Mouse (Mus musculus) brain, adult 2 months (tissue): ENCODE measurements around the gene Cars.
A peak's percentile ranks its signal among the peaks of the same experiment; 100 is the strongest.
"Not testable (repeated sequence)": the region's sequence is repeated elsewhere in the genome, so short reads cannot be mapped to it uniquely, and the experiment has no call there.

Source experiments
- DNase-seq: peaks from one replicate; pipeline ENCODE4 v3.0.0; 2011; ENCODE audit warnings: low read depth, low spot score

Cars gene

DNA sequence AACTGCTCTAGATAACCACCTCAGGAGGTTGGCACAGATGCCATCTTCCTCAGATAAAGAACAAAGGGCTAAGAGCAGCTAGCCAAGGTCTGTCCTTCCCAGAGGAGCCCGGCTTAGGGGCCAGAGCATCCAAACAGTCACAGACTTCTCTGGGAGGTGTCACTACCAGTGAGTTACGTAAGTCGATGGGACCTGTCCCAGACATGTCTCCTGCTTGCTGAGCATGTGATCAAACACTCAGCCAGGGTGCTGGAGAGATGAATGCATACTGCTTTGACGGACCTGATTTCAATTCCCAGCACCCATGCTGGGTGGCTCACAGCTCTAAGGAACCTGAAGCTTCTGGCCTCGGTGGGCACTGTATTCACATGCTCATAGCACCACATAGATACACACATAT, 12.3 kb downstream of the Cars start:
- peak; percentile 46 for DNase-seq

DNA sequence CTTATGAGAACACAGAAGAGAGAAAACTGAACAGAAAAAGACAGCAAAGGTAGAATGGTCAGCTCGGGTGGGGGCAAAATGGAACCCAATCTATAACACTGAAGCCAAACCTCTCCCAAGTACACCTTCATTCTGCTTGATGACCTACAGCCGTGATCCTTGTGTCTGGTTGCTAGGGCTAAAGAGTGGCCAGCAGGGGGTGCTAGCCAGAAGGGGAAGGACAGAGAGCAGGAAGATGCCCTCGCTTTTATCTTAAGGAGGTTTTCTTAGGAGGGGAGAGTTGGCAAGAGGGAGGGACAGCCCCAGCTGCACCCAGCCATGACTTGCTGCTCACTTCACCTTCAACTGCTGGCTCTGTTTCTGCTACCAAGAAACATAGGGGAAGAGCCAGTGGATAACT, 15.9 kb downstream of the Cars start:
- DNase-seq: peak; percentile 76

DNA sequence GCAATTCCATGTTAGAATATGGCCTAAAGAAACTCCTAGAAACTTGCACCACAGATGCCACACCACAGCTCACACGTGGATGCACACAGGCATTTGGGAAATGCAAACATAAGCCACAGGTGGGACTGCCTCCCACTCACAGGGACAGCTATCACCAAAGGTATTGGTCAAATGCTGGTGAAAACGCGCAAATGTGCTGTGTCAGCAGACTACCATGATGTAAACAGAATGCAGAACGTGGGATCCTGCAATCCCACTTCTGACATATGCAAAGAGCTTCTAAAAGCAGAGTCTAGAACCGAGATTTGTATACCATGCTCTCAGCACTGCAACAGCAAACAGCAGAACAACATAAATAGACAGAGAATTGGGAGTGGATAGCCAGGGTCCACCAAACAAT, 16.9 kb downstream of the Cars start:
- DNase-seq: no peak

DNA sequence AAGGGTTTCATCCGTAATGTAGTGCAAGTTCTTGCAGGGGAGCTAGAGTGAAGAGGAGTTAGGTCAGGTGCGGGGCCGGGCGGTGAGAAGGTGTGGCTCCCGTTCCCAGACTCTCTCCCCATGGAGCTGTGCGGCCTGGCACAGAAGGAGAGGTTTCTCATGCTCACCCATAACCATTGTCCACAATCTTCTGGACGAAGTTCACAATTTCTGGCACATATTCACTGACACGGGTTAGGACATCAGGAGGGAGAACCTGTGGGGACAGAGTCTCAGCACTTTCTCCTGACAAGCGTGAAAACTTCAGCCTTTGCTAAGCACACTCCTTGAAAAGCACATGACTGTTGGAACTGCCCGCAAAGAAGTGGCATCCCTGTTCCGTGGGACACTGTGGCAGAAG, 24.1 kb downstream of the Cars start:
- DNase-seq: no peak

DNA sequence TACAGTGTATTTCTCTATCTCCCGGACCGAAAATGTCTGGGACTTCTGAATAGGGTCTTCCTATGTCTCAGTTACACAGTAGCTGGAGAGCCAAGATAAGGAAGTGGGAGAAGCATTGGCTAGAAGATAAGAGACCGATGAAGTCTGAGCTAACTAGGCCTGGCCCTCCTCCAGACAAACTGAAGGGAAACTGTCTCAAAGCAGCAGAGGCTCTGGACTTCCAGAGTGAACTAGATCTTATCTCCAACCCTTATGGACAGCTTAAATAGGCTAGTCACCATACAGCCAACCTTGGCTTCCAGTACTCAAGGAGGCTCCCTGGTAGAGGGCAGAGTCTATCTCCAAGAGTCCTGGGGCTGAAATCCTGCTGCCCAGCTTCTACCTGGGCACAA, 34.2 kb downstream of the Cars start:
- no peak for DNase-seq

DNA sequence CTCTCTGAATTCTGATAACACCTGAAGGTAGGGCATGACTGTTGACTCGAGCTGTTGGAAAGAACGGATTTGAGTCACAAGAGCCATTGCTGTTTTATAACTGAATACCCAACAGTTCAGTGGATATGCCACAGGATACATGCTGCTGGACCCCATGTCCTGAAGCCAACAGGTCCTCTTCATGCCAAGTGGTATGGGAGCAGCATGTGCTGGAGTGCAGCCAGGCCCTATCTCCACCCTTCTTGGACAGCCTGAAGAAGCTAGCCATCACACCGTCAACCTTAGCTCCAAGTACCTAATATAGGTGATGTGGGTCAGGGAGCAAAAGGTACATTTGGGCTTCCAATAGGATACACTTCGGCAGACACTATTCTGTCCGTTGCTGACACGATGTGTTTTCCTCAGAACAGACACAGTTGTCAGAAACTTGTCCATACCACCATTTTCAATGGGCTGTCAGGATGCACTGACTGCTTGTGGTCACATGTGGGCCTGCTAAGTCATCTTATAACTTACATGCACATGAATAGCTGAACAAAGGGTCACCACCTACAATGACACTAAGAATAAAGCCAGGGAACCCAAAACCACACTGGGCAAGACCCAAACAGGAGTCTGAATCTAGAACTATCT, 34.8 kb downstream of the Cars start:
- DNase-seq: no peak

DNA sequence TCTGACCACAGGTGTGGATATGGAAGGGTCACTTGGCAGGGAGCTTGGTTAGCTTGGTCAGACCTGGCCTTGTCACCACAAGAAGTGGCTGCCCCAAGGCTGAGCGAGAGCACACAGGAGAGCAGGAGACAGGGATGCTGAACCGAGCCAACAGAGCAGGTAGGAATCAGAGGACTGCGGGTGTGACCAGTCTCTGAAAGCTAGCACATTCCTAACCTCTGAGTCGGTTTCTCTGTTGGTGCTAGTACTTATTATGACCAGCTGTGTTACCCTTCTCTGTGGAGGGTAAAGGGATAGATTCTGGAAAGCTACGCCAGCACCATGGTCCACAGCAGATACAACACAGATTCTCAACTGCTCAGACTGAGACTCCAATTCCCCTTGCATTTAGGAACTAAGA, 36.1 kb downstream of the Cars start:
- no peak for DNase-seq

DNA sequence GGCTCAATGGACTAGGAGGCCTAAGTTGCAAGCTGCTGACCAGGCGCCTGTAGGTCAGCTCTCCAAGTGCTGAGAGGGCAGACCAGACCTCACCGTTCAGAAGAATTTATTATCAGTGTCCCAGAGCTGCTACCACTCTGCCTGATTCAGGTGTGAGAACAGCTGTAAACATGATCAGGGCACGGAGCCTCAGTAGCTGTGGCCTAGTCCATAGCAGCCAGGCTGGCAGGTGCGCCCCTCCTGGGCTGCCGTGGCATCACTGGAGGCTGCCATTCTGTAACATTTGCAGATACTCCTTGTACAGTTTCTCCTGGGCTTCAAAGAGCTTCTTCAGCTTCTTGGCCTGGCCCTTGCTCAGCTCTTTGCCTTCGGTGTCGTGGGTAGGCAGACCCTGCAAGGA, 42.3 kb downstream of the Cars start:
- DNase-seq: no peak

DNA sequence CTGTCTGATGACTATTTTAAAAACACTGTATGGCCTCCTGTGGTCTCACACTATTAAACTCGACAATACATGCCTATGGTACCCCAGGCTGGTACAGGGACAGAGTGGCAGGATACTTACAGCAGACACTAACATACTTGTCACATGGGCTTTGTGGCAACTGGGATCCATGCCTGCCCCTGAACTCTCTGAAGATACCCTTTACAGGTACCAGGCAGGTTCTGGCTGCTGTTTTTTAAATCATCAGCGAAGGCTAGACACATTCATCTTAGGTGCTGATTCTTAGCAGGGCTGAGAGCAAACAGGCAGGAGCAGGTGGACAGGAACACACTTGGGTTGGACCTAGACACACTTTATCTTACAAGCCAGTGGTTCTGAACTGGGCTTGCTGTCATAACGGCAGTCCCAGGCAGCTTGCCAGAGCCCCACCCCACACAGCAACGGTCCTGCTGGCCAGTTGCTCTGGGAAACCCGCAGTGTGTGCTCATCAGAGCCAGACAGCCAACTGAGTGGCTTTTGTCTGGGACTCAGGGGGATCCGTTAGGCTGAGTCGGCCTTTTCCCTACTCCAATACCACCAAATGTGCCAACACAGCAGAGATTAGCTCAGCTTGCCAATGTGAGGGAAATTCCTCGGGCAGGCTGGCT, 42.8 kb downstream of the Cars start:
- peak; percentile 63 for DNase-seq

DNA sequence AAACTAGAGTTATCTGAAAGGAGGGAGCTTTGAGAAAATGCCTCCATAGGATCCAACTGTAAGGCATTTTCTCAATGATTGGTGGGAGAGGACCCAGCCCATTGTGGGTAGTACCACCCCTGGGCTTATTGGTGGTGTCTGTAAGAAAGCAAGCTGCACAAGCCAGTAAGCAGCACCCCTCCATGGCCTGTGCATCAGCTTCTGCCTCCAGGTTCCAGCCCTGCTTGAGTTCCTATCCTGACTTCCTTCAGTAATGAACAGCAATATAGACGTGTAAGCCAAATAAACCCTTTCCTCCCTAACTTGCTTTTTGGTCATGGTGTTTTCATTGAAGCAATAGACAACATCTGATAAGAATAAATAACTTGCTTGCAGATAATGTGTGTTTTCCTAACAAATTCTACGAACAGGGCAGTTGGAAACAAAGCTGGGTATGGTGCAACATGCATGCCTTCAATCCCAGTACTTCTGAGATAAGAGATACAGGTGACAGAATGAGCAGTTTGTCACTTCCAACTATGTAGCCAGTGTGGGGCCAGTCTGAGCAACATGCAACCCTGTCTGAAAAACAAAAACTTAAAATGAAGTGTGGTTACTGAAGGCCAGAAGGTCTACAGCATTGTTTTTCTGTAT, 50.2 kb downstream of the Cars start:
- DNase-seq: no peak

DNA sequence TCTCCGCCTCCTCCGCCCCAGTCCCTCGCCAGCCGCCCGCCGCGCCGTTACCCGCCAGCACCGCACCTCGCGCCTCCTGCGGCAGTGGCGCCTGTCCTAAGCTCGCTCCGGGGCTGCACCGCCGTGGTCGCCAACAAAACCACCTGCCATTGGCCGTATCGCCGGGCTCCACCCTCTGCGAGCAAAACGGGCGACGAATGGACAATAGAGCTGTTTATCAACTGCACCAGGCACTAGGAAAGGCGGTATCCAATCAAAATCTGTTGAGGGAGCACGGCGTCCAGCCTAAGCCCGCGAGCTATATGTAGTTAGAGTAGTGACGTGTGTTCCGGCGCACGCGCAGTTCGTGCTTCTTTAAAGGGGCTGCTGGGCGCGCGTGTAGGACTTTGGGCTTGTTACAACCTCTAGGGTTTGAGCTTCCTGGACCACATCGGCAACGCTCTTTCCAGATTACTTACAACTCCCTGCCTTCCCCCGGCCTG, 50.9 kb downstream of the Cars start, which contains the start of gene Nap1l4:
Gene Nap1l4, minus strand, starts transcription at position 131 of the 482 bp plus-strand sequence.
- peak; percentile 100 for DNase-seq

DNA sequence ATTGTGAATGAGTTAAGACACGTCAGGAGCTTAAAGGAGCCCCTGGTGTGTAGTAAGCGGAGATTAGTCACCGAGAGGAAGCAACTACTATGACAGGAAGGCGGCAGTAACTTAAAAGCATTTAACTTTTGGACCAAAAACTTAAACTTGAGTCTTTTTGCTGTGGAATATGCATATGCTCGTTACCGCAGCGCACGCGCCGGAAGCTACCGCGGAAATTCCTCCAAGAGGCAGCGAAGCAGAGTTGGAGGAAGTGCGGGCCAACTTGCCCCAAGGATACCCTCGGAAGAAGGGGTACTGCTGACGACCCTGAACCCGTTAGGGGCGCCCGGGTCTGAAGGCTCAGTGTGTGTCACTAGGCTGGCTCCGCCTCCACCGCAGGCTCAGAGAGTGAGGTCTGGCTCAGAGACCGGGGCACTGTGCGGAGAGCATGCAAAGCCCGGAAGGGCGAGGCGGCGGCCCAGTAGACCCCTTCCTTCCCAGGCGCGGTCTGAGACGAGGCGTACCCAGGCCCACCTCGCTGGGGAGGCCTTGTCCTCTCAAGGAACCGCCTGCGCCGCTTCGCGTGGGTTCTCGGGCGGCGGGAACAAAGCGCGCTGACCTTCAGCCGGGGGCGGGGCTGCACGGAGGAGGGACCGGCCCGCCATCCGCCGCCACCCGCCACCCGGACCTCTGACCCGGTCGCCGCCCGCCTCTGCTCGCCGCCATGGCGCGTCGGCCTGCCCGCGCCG, 51.5 kb downstream of the Cars start:
- peak; percentile 53 for DNase-seq

DNA sequence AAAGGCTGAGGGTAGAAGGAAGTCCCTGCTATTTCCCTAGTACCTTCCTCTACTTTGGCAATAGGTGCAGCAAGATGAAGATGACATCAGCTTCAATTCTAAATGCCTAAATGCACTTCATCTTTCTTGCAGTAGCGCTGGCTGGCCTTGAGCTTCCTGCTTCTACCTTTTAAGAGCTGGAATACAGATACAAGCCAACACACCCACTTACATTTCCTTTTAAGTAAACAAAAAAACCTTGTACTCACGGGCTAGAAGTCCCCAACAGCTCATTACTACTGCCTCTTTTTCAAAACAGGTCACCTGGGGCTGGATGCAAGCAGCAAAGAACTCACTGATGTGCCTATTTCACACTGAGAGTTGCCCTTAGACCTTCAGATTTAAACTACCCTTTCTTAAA, 53.3 kb downstream of the Cars start:
- no peak for DNase-seq

DNA sequence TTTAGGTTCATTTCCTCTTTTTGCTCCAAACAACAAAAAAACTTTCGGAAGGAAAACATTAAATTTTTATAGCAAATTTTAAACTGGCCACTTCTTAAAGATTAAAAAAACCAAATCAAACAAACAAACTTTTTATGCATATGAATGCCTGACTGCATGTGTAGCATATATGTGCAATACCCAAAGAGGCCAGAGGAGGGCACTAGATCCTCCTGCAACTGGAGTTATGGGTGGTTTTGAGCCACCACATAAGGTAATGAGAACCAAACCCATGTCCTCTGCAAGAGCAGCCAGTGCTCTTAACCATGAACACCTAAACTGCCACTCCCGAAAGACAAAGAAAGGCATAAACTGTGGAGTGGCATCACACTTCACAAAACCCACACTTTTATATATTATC, 55.5 kb downstream of the Cars start:
- peak; percentile 15 for DNase-seq

DNA sequence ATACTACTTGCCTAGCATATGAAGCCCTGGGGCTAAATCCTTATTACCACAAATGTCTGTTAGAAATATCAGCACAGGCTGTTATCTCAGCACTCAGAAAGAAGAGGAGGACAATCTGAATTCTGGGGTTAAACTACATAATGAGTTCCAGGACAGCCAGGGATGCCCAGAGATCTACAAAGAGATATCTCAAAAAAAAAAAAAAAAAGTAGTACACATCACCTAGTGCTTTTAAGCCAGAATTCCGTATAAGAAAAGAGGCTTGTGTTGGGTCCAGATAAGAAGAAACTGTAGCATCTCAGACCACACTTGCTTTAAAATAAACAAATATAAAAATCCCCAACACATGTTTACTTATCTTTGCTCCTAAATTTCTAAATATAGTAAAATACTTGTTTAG, 61.2 kb downstream of the Cars start:
- DNase-seq: no peak

DNA sequence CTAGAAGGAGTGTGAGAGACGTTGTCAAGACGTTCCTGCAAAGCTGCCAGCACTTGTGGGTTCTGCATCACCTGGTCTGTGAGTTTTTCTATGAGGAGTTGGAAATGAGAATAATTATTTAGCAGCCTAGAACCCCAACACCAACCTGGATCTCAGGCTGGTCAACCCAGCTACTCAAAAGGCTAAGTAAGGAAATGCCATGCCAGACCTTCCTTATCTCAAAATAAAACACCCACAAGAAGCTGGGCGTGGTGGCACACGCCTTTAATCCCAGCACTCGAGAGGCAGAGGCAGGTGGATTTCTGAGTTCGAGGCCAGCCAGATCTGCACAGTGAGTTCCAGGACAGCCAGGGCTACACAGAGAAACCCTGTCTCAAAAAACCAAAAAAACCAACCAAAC, 61.7 kb downstream of the Cars start:
- not testable (repeated sequence) for DNase-seq

DNA sequence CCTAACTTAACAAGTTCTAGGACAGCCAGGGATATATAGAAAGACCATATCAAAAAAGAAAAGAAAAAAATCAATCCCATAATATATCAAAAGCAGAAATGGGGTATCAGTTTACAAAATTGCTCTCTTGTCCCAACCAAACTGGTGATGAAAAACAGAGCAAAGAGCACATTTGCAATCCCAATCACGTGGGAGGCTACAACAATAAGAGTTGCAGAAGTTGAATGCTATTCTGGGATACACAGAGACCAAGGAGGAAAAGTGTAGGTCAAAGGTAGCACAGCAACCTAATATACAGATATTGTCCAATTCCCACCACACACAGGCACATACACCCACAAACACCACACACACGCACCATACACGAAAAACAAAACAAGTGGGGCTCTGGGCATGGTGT, 63.6 kb downstream of the Cars start:
- DNase-seq: no peak

DNA sequence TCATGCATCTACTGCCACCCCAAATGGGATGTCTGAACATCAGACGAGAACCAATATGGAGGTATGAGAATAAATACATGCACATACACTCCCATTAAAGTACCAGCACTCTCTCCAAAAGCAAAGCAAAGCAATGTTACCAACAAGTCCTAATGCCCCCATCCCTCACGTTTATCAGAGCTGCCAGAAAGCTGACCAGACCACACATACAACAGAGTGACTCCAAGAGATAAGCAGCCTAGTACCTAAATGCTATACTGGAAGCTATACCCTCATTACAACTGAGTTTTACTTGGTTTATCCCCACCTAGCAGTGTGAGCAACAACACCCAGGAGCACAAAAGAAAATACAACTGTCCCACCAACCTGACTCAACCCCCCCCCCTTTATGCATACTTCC, 66.6 kb downstream of the Cars start:
- DNase-seq: no peak

DNA sequence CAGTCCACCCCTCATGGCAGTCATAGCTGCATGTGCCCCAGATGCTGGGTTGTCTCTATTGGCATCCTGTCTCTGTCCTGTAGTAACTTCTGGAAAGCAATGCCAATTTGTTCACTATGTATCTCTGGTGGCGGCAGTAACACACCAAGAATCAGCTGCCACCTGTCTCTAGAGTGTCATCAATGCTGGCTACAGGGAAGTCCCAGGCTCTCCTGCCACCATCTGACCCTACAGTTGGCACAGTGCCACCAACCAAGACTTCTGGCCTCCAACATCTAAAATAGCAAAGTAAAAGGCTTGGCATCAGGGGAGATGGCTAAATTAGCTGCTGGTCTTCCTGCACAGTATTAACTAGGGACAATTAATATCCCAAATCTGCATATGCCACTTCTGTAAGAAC, 67.5 kb downstream of the Cars start:
- DNase-seq: peak; percentile 32

DNA sequence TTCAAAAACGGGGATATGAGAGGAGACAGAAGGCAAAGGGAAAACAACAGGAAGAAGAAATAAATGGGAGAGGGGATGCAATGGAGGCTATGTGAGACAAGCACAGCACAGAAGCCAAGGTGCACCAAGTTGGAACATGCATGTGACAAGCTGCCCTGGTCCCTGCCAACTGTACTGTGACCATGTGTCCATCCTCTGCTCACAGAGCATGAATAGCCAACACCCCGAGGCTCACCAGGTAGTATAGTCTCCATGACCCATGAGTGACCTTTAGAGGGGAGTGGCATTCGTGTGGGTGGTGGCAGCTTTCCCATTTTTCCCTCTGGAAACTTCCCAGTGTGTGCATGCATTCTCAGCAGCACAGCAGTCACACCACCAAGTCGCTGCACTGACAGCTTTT, 80.6 kb downstream of the Cars start:
- DNase-seq: no peak

DNA sequence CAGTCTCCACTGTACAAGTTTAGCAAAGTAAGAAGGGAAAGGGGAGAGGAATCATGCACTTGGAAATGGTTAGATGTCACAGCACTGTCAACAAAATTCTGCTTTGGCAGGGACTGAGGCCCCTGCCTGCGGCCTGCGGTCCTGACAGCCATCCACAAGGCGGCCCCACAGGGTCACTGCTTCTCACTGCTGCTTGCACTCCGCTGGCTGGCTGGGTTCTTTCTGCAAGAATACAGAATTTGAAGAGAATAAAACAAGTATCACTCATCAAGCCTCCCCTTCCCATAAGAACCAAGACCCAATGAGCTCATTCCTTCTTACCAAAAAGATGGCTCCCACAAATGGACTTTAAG, 85.5 kb downstream of the Cars start:
- no peak for DNase-seq

DNA sequence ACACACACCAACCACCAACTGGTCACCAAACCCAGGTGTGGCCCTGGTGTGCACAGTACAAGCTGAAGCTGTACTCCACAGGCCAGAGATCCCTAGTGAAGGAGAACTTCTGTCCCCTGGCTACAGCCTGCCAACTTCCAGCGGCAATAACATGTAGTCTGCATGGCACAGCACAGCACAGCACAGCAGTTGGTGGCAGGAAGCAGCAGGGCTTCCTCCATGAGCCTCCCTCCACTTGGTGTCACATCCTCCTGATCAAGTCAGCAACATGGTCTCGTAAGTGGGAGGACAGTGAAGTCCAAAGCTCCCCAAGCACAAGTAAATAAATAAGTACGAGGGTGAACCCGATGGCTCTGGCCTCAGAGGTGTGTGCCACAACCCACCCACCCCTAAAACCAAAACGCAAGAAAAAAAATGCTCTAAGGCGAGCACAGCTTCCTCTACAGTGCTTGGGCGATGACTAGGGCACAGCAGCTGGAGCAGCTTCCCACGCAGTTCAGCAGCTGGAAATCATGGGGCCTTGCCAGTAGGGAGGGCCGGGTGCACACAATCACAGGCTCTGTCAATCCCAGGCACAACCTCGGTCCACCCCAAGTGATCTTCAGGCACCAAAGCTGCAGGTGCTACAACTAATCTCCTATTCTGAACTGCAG, 86.0 kb downstream of the Cars start:
- DNase-seq: peak; percentile 81
